Mouse (Mus musculus): ENCODE results near the gene Pdp2. TPM values are rescaled to one million over a fixed set of nuclear protein-coding genes. Genes with fewer than 3 reads are reported as not detected.
A peak's percentile ranks its signal among the peaks of the same experiment; 100 is the strongest.

Gene Pdp2
- total RNA-seq, 2 experiments from 2014 or later = 10.1 to 10.4 TPM

GRCm38 (mm10) chr8:104594611-104595362 lies 3.5 kb downstream of the Pdp2 start:
- intact Hi-C loops (cut with DNase I) = no loop called here
- no peak for DNase-seq (ENCODE audit: extremely low spot score in 1 of 2, low spot score in 2 of 2)

GRCm38 (mm10) chr8:104595773-104596536 lies 4.7 kb downstream of the Pdp2 start:
- no peak for DNase-seq (ENCODE audit: extremely low spot score in 1 of 2, low spot score in 2 of 2)
- intact Hi-C loops (cut with DNase I) = no loop called here

DNA sequence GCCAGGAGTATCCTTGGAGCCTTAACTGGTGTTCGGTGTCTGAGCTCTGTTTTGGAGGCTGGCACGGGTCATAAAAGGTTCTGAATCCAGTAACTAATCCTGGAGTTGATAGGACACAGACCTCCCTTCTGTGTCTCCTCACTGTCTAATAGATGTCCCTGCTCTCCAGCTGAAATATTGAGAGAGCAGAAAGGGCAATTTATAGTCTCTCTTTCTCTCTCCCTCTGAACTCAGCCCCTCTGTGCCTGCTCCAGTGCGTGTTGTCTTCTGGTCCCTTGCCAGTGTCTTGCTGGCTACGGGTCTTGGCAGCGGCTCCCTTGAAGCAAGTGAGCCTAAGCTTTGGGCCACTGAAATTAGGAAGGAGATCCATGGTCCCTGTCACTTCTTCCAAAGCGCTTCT lies 6.4 kb downstream of the Pdp2 start:
- intact Hi-C loops (cut with DNase I) = no loop called here
- no peak for DNase-seq (ENCODE audit: extremely low spot score in 1 of 2, low spot score in 2 of 2)

- DNase-seq (ENCODE audit: extremely low spot score in 1 of 2, low spot score in 2 of 2) = no peak
- intact Hi-C loops (cut with DNase I) = no loop called here
Observed at GRCm38 (mm10) chr8:104598496-104598895, 7.2 kb downstream of the Pdp2 start.

DNA sequence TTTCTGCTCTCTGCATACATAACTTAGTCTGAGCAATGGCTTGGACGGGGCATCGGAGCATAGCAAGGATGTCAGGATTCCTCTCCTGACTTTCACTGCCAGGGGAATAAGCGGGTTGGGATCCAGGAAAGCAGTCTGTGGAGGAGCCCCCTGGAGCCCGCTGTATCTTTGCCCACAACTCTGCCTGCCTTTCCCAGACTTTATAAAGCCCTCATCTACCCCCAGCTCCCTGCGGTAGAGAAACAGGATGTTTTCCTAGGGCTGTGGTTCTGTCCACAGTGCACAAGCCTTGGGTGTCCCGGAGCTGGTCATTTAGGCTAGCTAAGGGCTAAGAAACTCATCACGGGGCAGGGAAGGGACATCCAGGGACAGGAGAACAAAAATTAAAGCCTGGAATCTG lies 10.1 kb downstream of the Pdp2 start:
- DNase-seq (ENCODE audit: extremely low spot score in 1 of 2, low spot score in 2 of 2) = no peak
- intact Hi-C loops (cut with DNase I) = loop anchor here (5.0 kb wide), 1 partner anchor 41 kb away; the partner anchor contains the start of gene Ciao2b

GRCm38 (mm10) chr8:104601941-104602371 lies 10.7 kb downstream of the Pdp2 start:
- DNase-seq (ENCODE audit: extremely low spot score in 1 of 2, low spot score in 2 of 2) = no peak
- intact Hi-C loops (cut with DNase I) = loop anchor here (5.0 kb wide), 1 partner anchor 40 kb away; the partner anchor contains the start of gene Ciao2b

DNA sequence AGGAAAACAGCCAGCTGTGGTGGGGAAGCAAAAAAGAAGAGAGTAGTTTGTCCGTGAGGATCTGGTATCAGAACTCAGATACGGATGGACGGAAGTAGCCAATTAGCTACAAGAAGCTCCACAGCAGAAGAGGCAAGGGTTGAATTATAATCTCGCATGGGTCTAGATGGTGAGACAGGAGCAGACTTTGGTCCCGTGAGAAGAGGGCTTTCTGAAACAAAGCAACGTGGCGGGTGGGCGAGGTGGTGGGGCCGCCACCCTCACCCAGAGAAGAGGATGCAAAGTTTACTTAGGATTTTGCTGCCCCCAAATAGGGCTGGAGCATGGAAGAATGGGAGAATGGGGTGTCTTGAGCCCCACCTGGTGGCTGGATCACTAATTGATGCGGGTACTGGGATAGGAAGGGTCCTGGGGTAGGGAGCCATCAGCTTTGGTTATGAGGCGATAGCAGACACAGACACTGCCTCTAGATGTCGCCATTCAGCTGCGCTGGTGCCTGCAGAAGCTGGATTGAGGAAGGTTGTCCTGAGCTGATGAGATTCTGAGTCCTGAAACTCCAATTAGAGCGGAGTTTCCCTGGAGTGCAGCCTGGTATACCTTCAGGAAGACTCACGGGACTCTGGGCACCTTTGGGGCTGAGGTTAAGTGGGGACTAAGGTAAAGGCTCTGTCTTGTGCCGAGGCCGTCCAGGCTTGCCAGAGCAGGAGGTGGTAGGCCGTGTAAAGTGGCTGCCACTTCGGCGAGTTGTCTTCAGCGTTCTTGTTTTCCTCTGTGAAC lies 11.4 kb downstream of the Pdp2 start:
- DNase-seq (ENCODE audit: extremely low spot score in 1 of 2, low spot score in 2 of 2) = peak; percentile 85 to 87
- intact Hi-C loops (cut with DNase I) = loop anchor here (5.0 kb wide), 1 partner anchor 40 kb away; the partner anchor contains the start of gene Ciao2b

DNA sequence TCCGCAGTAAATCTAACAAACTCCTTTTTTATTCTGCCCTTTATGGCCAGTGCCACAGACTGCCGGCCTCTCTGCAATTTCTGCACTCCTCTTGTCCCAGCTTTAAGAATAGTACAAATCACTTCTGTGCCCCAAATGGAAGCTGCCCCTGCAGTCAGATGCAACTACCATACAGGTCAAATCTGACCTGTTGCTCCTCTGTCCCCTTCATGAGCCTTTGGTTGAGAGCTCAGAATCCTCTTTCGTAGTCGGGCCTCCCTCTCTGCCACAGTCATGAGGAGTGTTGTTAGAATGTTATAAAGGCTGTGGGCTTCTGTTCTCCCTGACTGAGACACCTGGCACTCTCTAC lies 12.0 kb downstream of the Pdp2 start:
- intact Hi-C loops (cut with DNase I) = loop anchor here (5.0 kb wide), 1 partner anchor 39 kb away; the partner anchor contains the start of gene Ciao2b
- DNase-seq (ENCODE audit: extremely low spot score in 1 of 2, low spot score in 2 of 2) = no peak

DNA sequence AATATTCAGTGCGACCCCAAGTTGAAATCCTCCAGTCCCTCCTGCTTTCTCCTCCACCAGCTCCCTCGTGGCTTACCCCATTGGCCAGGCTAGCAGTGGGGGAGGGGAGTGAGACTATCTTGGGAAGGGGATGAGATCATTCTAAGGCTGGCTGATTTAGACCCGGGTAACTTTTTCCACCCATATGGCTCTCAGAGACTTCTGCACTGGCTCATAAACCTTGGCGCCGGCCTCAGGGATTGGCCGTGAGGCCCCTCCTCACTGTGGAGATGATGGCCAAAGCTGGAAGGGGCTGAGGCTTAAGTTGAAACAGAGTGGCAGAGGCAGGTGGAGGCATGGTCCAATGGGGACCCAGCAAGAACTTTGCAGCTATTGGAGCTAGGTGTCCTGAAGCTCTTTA lies 15.1 kb downstream of the Pdp2 start:
- intact Hi-C loops (cut with DNase I) = no loop called here
- DNase-seq (ENCODE audit: extremely low spot score in 1 of 2, low spot score in 2 of 2) = no peak

DNA sequence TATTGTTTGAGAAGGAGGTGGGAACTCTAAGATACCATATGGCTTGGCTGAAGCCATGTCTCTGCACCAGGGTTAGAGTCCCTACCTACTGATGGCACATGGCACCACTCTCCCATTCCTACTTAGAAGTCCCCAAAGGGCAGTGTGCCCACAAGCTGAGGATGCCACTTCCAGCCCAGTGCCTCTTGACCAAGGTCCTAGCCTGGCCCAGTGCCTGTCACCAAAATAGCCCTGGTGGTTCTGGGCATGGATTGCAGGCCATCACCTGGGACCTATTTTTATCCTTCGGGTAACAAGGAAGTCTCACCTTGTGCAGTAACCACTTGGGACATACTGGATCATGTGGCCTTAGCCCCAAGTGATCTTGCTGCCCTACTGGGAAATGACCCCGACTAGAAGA lies 16.7 kb downstream of the Pdp2 start:
- intact Hi-C loops (cut with DNase I) = no loop called here
- no peak for DNase-seq (ENCODE audit: extremely low spot score in 1 of 2, low spot score in 2 of 2)

- intact Hi-C loops (cut with DNase I) = no loop called here
- no peak for DNase-seq (ENCODE audit: extremely low spot score in 1 of 2, low spot score in 2 of 2)
Observed at GRCm38 (mm10) chr8:104609222-104609621, 18.0 kb downstream of the Pdp2 start.

DNA sequence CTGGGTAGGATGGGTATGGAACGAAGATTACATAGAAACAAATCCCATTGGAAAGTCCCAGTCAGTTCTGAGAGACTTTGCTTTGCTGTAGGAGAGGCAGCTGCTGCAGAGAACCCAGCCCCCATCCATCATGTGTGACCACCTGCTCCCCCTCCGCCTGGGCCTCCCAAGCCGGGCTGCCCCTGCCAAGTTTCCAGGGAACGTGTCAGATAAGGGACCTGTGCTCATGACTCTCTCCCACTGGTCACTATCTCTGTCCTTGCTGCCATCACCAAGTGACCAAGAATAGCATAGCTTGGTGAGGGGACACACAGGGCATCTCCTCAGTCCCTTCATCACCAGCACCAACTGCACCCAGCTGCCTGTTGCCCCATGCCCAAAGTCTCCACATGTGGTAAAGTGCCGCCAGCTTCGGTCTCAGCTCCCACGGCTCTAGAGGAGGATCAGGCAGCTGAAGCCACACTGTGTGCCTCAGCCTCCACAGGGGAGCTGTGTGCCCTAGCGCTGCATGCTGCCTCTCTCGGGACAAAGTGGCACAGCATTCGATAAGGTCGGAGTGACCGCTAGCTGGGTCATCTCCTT lies 19.0 kb downstream of the Pdp2 start:
- intact Hi-C loops (cut with DNase I) = no loop called here
- DNase-seq (ENCODE audit: extremely low spot score in 1 of 2, low spot score in 2 of 2) = no peak

DNA sequence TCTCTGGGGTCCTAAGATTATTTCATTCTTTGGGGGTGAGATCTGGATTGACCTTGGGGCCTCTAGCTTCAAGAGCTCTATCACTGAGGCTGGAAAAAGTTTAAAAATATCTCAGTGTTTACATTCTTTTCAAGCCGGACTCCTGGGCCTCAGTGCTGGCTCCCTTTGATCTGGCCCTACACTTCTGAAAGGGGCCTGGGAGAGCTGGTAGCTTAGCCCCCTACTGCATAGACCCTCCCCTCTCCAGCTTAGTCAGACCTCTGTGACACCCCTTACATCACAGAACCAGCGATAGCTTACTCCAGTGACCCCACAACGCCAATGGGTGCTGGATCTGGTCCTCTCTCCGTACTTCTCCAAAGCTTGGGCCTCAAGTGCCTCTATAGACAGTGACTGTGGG lies 20.4 kb downstream of the Pdp2 start:
- no peak for DNase-seq (ENCODE audit: extremely low spot score in 1 of 2, low spot score in 2 of 2)
- intact Hi-C loops (cut with DNase I) = no loop called here

- no peak for DNase-seq (ENCODE audit: extremely low spot score in 1 of 2, low spot score in 2 of 2)
- intact Hi-C loops (cut with DNase I) = no loop called here
Observed at GRCm38 (mm10) chr8:104613119-104613518, 21.9 kb downstream of the Pdp2 start.

- intact Hi-C loops (cut with DNase I) = no loop called here
- no peak for DNase-seq (ENCODE audit: extremely low spot score in 1 of 2, low spot score in 2 of 2)
Observed at GRCm38 (mm10) chr8:104620765-104621164, 29.5 kb downstream of the Pdp2 start.

DNA sequence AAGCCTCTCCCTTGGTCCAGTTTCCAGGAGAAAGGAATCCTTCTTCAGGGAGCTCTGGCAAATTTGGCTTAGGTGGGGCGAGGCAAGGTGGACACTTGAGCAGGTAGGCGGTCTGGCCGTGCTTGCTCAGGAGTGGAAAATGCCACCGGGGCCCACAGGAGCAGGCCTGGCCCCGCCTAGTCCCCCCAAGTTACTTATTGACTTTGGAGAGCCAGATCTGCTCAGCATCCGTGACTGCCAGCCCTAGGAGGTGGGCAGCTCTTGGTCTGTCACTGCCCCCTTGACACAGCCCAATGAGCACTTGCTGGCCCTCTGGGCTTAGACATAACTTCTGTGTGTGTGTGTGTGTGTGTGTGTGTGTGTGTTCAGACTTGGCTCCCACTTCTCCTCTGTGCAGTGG lies 32.9 kb downstream of the Pdp2 start, which contains the start of gene Cdh16:
Cdh16 (minus strand) TSS at position 236 of the 400 bp plus-strand sequence.
- DNase-seq (ENCODE audit: extremely low spot score in 1 of 2, low spot score in 2 of 2) = no peak
- intact Hi-C loops (cut with DNase I) = no loop called here

DNA sequence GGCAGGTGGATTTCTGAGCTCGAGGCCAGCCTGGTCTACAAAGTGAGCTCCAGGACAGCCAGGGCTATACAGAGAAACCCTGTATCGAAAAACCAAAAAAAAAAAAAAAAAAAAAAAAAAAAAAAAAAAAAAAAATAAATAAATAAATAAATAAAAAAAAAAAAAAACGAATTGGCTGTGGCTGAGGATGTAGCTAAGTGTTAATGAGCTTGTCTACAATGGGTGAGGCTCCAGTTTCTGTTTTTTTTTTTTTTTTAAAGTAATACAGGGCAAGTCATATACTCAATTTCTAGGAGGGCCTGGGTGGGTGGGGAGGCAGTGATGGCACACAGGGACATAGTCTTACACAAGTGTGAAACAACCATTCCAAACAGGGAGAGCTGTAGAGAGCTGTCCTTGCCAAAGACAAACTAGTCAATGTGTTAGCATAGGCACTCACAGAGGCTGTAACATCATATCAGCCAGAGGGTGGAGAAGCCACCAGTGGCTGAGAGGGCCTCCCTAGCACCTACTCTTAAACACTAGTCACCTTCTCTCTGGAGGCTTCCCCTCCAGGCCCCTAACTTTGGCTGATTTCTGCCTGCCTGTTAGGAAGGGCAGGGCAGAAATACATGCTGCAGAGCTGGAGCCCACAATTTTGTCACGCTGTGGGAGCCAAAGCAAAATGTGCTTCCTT lies 36.0 kb downstream of the Pdp2 start:
- DNase-seq (ENCODE audit: extremely low spot score in 1 of 2, low spot score in 2 of 2) = no peak
- intact Hi-C loops (cut with DNase I) = no loop called here

GRCm38 (mm10) chr8:104628402-104628801 lies 37.2 kb downstream of the Pdp2 start:
- no peak for DNase-seq (ENCODE audit: extremely low spot score in 1 of 2, low spot score in 2 of 2)
- intact Hi-C loops (cut with DNase I) = no loop called here
